Mouse (Mus musculus) liver, embryonic 15.5 days (tissue): Measurements from ENCODE around the gene Gm10842. TPM values are rescaled to one million over a fixed set of nuclear protein-coding genes. Genes with fewer than 3 reads are reported as not detected.

Experiments
- ATAC-seq: fragments of 200-750 bp; cut with Nextera tagmentation; 2 replicates; pipeline ENCODE4 v1.8.0; 2017; ENCODE audit warnings: moderate number of reproducible peaks, mild to moderate bottlenecking, moderate library complexity; ENCODE audit not compliant: insufficient read depth
- H3K27ac ChIP-seq: fragments of 300-500 bp; sonication (generic); replicated peaks from 2 replicates; pipeline ENCODE4 v1.5.1; 2015; ENCODE audit warnings: mild to moderate bottlenecking, inconsistent platforms
- H3K27me3 ChIP-seq: fragments of 300-500 bp; sonication (generic); 2 replicates; pipeline ENCODE4 v1.6.1; 2015; ENCODE audit warnings: mild to moderate bottlenecking, inconsistent platforms
- H3K36me3 ChIP-seq: fragments of 300-500 bp; sonication (generic); replicated peaks from 2 replicates; pipeline ENCODE4 v1.6.1; 2015; ENCODE audit warnings: moderate library complexity, mild to moderate bottlenecking, inconsistent platforms
- H3K4me1 ChIP-seq: fragments of 300-500 bp; sonication (generic); replicated peaks from 2 replicates; pipeline ENCODE4 v1.6.1; 2015; ENCODE audit warnings: inconsistent platforms
- H3K4me2 ChIP-seq: fragments of 300-500 bp; sonication (generic); 2 replicates; pipeline ENCODE4 v1.6.1; 2015; ENCODE audit warnings: moderate library complexity, mild to moderate bottlenecking, inconsistent platforms
- H3K4me3 ChIP-seq: fragments of 300-500 bp; sonication (generic); replicated peaks from 2 replicates; pipeline ENCODE4 v1.5.1; 2015; ENCODE audit warnings: mild to moderate bottlenecking, inconsistent platforms
- H3K9ac ChIP-seq: fragments of 300-500 bp; sonication (generic); 2 replicates; pipeline ENCODE4 v1.6.1; 2015; ENCODE audit warnings: moderate library complexity, mild to moderate bottlenecking, inconsistent platforms
- H3K9me3 ChIP-seq: fragments of 300-500 bp; sonication (generic); replicated peaks from 2 replicates; pipeline ENCODE4 v1.6.1; 2016; ENCODE audit warnings: inconsistent platforms
- WGBS: fragments of 180-500 bp; shearing (Covaris S2); methylation state at CpG from one replicate; pipeline ENCODE4 v1.1.7; 2015; ENCODE audit warnings: mixed read lengths; ENCODE audit not compliant: insufficient replicate concordance; 5-methylcytosine and 5-hydroxymethylcytosine counted together
- polyA plus RNA-seq: library from polyadenylated mRNA; unstranded; fragments of >200 nt; fragmentation: Nextera tagmentation; extraction: Ambion mirVana; gene quantifications from 2 replicates; pipeline ENCODE4 v1.2.1, GENCODE M21; 2015

Gene Gm10842
- polyA plus RNA-seq, 1 experiment from 2014 or later = not detected

- 21% methylated on average over 12 of the region's 12 CpGs for WGBS
- H3K36me3 ChIP-seq = no peaks in the 10 kb centered on the region
- H3K27me3 ChIP-seq = no peaks in the 10 kb centered on the region
- no peaks in the 10 kb centered on the region for H3K9me3 ChIP-seq
- H3K4me1 ChIP-seq = peaks cover 88% of the 10 kb centered on the region
- peak overlapping the region; percentile 92 for H3K27ac ChIP-seq
- peak overlapping the region; percentile 39 for H3K9ac ChIP-seq
- peak overlapping the region; percentile 35 for H3K4me3 ChIP-seq
- ATAC-seq = peak; percentile 81
- peak overlapping the region; percentile 73 for H3K4me2 ChIP-seq
These were observed 6.6 kb downstream of the Gm10842 start for GRCm38 (mm10) chr11:105153068-105153833.

- no peak overlapping the region for H3K4me2 ChIP-seq
- no peaks in the 10 kb centered on the region for H3K9me3 ChIP-seq
- WGBS = 54% methylated on average over 4 of the region's 4 CpGs
- ATAC-seq = no peak
- no peaks in the 10 kb centered on the region for H3K27me3 ChIP-seq
- H3K36me3 ChIP-seq = no peaks in the 10 kb centered on the region
- H3K4me3 ChIP-seq = no peak overlapping the region
- peak overlapping the region; percentile 70 for H3K27ac ChIP-seq
- H3K9ac ChIP-seq = no peak overlapping the region
- H3K4me1 ChIP-seq = peaks cover 88% of the 10 kb centered on the region
These were observed 9.2 kb downstream of the Gm10842 start for GRCm38 (mm10) chr11:105155915-105156314.

GRCm38 (mm10) chr11:105156748-105157267, 10.1 kb downstream of the Gm10842 start:
- H3K27ac ChIP-seq = peak overlapping the region; percentile 70
- WGBS = 56% methylated on average over 19 of the region's 19 CpGs

GRCm38 (mm10) chr11:105158047-105158446, 11.4 kb downstream of the Gm10842 start:
- Histone ChIP-seq H3K27me3 (no peaks in the 10 kb centered on the region), H3K4me1 (peaks cover 67% of the 10 kb centered on the region), H3K9me3 (no peaks in the 10 kb centered on the region), H3K27ac (0 out of 2 replicates have a peak overlapping the region, but pooled peaks have one; percentile 70), H3K36me3 (no peaks in the 10 kb centered on the region), H3K9ac (no peak overlapping the region), H3K4me2 (peak overlapping the region; percentile 51), H3K4me3 (peak overlapping the region; percentile 0; the same call in 1 of the 2 replicates)
- no peak for ATAC-seq

More at GRCm38 (mm10) chr11:105156748-105157267, 10.1 kb downstream of the Gm10842 start:
- H3K4me1 ChIP-seq = peaks cover 79% of the 10 kb centered on the region
- peak overlapping the region; percentile 27 for H3K4me3 ChIP-seq
- peak overlapping the region; percentile 27; the same call in 1 of the 2 replicates for H3K9ac ChIP-seq
- no peaks in the 10 kb centered on the region for H3K27me3 ChIP-seq
- no peaks in the 10 kb centered on the region for H3K36me3 ChIP-seq
- no peak for ATAC-seq
- H3K9me3 ChIP-seq = no peaks in the 10 kb centered on the region
- H3K4me2 ChIP-seq = peak overlapping the region; percentile 51

GRCm38 (mm10) chr11:105159673-105160360, 13.1 kb downstream of the Gm10842 start:
- 60% methylated on average over 6 of the region's 6 CpGs for WGBS
- H3K4me1 ChIP-seq = peaks cover 50% of the 10 kb centered on the region

GRCm38 (mm10) chr11:105161411-105161810, 14.7 kb downstream of the Gm10842 start:
- 82% methylated on average over 2 of the region's 2 CpGs for WGBS
- Histone ChIP-seq H3K9me3 (peaks cover 12% of the 10 kb centered on the region), H3K4me3 (no peak overlapping the region), H3K9ac (no peak overlapping the region), H3K36me3 (peaks cover 8% of the 10 kb centered on the region), H3K4me1 (peaks cover 35% of the 10 kb centered on the region), H3K27ac (no peak overlapping the region), H3K27me3 (peaks cover 18% of the 10 kb centered on the region), H3K4me2 (no peak overlapping the region)
- ATAC-seq = no peak

More at GRCm38 (mm10) chr11:105159673-105160360, 13.1 kb downstream of the Gm10842 start:
- Histone ChIP-seq H3K4me3 (no peak overlapping the region), H3K9me3 (peaks cover 4% of the 10 kb centered on the region; the same call in 1 of the 2 replicates), H3K9ac (no peak overlapping the region), H3K27me3 (peaks cover 5% of the 10 kb centered on the region; the same call in 1 of the 2 replicates), H3K27ac (no peak overlapping the region), H3K4me2 (no peak overlapping the region), H3K36me3 (peaks cover 4% of the 10 kb centered on the region)
- no peak for ATAC-seq

GRCm38 (mm10) chr11:105164516-105165510, 18.1 kb downstream of the Gm10842 start:
- peaks cover 8% of the 10 kb centered on the region for H3K36me3 ChIP-seq
- ATAC-seq = peak; percentile 4; the same call in 1 of the 2 replicates
- H3K4me1 ChIP-seq = peaks cover 2% of the 10 kb centered on the region; the same call in 1 of the 2 replicates
- no peak overlapping the region for H3K4me3 ChIP-seq
- 76% methylated on average over 69 of the region's 69 CpGs for WGBS
- peaks cover 18% of the 10 kb centered on the region for H3K27me3 ChIP-seq
- peaks cover 12% of the 10 kb centered on the region for H3K9me3 ChIP-seq
- no peak overlapping the region for H3K4me2 ChIP-seq
- no peak overlapping the region for H3K27ac ChIP-seq
- H3K9ac ChIP-seq = no peak overlapping the region

- ATAC-seq = no peak
These were observed 20.1 kb downstream of the Gm10842 start for GRCm38 (mm10) chr11:105166780-105167179.

GRCm38 (mm10) chr11:105178516-105178915, 31.8 kb downstream of the Gm10842 start, which contains the start of gene Tlk2:
Gene Tlk2 (plus strand): TSS chr11:105178807.
- peak within 1 kb of the TSS; percentile 99 for H3K9ac ChIP-seq
- H3K9me3 ChIP-seq = no peaks in the 10 kb centered on the region
- H3K4me3 ChIP-seq = peak within 1 kb of the TSS; percentile 97
- peaks cover 31% of the 10 kb centered on the region for H3K4me1 ChIP-seq
- no peaks in the 10 kb centered on the region for H3K27me3 ChIP-seq
- H3K4me2 ChIP-seq = peak within 1 kb of the TSS; percentile 87
- peak within 1 kb of the TSS; percentile 95 for H3K27ac ChIP-seq
- ATAC-seq = no peak
- peaks cover 2% of the 10 kb centered on the region; the same call in 1 of the 2 replicates for H3K36me3 ChIP-seq
- WGBS = 65% methylated on average over 2 of the region's 2 CpGs

More at GRCm38 (mm10) chr11:105166780-105167179, 20.1 kb downstream of the Gm10842 start:
- Histone ChIP-seq H3K27me3 (peaks cover 18% of the 10 kb centered on the region), H3K4me1 (peaks cover 10% of the 10 kb centered on the region), H3K4me3 (no peak overlapping the region), H3K27ac (no peak overlapping the region), H3K36me3 (peaks cover 8% of the 10 kb centered on the region), H3K9me3 (peaks cover 12% of the 10 kb centered on the region), H3K4me2 (no peak overlapping the region), H3K9ac (no peak overlapping the region)
- WGBS = 78% methylated on average over 10 of the region's 10 CpGs

GRCm38 (mm10) chr11:105179523-105179922, 32.8 kb downstream of the Gm10842 start:
- H3K4me2 ChIP-seq = peak overlapping the region; percentile 87
- H3K4me1 ChIP-seq = peaks cover 40% of the 10 kb centered on the region
- peak overlapping the region; percentile 95 for H3K27ac ChIP-seq
- peak overlapping the region; percentile 99 for H3K9ac ChIP-seq
- WGBS = 65% methylated on average over 4 of the region's 4 CpGs
- no peaks in the 10 kb centered on the region for H3K27me3 ChIP-seq
- H3K4me3 ChIP-seq = peak overlapping the region; percentile 97
- peaks cover 7% of the 10 kb centered on the region for H3K36me3 ChIP-seq
- ATAC-seq = no peak
- no peaks in the 10 kb centered on the region for H3K9me3 ChIP-seq
